Mouse (Mus musculus) inflammation-experienced regulatory T-cells, adult 6 months (primary cell): ENCODE measurements around the gene Kif1b. TPM values are rescaled to one million over a fixed set of nuclear protein-coding genes. Genes with fewer than 3 reads are reported as not detected.
"Not testable (repeated sequence)": the region's sequence is repeated elsewhere in the genome, so short reads cannot be mapped to it uniquely, and the experiment has no call there.

Experiments used
- ATAC-seq: one replicate; pipeline ENCODE4 v1.8.0; 2017
- polyA plus RNA-seq, 3 experiments: library from polyadenylated mRNA; unstranded; fragments of 100-300 nt; shearing (Covaris generic); gene quantifications; one replicate each; pipeline ENCODE4 v1.2.1; 2017

Kif1b gene
- polyA plus RNA-seq, 3 experiments from 2014 or later = 7.9 to 19.7 (median 16.6) TPM

DNA sequence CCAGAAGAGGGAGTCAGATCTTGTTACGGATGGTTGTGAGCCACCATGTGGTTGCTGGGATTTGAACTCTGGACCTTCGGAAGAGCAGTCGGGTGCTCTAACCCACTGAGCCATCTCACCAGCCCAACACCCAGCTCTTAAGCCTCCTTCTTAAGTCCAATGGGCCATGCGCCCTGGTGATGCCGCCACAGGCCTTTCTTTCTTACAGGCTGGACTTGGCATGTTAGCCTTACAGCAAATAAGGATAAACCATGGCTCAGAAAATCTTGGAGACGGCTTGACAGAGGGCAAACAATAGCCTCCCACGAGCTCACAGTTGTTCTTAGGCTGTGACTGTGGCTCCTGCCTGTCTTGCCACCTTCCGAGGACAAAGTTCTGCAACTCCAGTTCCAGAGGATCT is 137.6 kb downstream of the Kif1b start:
- ATAC-seq = not testable (repeated sequence)

DNA sequence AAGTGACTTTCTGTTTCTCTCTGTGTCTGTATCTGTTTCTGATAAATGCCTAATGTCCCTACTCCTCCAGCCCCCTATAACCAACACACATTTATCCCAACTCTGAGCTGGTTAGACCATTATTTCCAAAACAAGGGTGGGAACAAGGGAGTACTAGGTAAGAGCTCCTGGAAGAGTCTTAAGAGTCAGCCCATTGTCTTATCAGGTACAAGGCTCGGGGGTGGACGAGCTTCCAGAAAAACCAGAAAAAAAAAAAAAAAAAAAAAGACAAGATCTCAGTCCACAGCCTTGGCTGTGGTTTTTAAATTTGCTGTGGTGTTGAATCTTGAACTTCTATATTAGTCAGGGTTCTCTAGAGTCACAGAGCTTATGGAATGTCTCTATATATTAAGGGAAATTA is 139.5 kb downstream of the Kif1b start:
- no peak for ATAC-seq

DNA sequence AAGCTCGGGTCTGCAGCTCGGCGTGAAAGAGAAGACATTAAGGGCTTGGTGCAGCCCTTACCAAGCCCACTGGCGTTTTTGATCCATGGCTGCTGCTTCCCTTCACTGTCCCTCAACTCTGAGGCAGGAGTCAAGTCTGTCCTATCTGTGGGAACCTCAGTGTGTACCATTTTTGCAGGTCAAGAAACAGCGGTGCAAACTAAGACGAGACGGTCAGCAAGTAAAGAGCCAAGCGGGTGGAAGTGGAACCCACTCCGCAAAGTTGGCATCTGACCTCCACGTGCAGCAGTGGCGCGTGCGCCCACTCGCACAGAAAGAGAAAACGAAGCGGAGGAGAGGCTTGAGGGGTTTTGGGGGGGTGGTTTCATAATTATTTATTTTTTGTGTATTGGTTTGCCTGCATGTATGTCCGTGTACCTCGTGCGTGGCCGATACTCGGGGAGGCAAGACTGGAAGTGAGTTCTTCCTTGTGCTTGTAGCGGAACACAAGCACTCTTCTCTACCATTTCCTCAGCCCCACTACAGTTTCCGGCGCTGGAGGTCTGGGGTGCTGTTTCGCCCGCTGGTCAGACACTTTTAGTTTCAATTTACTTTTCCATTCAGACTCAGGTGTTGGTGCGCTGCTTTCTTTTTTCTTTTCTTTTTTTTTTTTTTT is 140.4 kb downstream of the Kif1b start:
- peak; percentile 27 for ATAC-seq

DNA sequence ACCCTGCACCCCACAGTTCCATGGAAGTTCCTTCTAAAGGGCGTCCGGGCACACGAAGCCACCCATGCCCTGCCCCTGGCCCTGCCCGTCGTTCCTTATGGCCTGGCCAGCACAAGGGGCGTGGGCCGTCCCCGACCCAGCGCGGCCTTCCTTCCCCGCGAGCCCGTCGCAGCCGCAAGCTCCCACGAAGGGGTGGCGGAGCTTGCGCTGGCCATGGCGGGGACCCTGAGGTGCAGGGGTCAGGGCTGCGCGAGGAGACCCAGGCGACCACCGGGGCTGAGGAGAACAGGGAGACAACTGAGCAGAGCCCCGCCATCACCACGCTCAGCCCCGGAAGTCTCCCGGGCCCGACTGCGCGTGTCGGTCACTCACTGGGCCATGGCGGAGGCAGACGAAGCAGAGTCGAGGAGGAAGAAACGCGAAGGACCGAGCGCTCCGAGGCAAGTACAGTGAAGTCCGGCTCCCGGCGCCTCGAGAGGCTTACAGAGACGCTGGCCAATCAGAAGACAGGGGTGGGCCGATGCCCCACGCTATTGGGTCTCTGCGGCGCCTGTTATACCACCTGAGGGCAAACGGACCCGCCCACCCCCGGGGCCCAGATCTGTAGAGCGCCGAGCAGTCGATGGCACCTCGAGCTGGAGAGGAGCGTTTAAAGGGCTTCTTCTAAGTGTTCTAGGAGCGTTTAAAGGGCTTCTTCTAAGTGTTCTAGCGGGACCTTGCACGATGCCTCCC is 141.1 kb downstream of the Kif1b start, which contains the start of gene Pgd:
Gene Pgd, minus strand, starts transcription at position 557 of the 732 bp plus-strand sequence.
- peak; percentile 97 for ATAC-seq

DNA sequence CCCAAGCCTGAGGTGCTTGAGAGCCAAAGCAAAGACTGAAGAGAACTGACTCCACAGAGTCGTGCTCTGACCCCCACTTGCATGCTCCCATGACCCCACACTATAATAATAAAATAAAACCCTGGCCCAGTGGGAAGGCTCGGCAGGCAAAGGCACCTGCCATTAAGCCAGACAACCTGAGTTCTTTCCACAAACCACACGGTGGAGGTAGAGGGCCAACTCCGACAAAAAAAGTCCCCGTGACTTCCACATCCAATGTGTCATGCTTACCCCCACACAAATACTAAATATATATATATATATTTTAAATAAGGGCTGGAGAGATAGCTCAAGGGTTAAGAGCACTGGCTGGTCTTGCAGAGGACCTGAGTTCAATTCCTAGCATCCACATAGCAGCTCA is 143.3 kb downstream of the Kif1b start:
- ATAC-seq = no peak

DNA sequence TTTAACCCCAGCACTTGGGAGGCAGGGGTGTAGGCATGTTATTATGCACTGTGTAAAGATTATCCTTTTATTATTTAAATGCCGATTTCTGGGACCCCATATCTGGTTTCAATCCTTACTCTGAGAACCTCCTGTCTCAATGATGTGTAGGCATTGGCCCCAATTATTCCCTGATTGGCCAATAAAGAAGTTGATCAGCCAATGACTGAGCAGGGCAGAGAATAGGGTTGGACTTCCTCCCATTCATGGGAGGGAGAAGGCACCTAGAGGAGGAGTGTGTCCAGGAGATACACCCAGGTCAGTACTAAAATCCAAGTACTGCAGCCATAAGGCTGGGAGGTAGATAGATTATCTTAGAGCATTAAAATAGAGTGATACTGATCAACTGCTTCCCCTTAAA is 144.3 kb downstream of the Kif1b start:
- no peak for ATAC-seq

DNA sequence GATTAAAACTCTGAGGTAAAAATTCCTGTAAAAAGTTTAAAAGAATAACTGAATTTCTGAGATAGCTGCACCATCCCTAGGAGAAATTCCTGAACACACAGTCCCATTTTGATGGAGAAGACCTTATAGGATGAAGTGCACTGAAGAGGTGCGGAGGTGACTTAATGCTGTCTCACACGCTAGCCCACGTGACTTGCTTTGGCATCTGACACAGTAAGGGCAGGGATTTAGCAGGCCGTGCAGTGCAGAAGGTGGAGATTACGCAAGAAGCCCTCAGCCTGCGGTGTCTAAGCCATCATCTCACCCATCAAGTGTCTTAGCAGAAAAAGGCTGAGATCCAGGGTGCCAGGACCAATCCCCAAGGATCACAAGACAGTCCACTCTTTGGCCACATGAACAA is 146.3 kb downstream of the Kif1b start:
- no peak for ATAC-seq

DNA sequence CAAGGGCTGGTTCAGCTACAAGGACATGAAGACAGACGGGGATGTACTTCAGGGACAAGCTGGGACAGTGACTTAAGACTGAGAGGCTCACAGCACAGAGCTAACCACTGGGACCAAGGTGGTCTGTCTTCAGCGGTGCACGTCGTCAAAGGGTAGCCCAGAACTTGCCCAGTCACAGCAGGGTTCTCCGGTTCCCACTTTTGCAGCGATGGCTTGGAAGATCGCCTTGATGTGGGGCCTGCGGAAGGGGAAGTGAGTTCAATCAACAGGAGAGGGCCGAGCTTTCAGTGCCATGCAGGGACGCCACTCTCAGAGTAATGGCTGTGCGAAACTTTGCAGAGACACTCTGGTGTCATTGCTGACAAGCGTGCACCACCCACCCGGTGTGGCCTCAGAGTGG is 147.6 kb downstream of the Kif1b start:
- ATAC-seq = no peak

DNA sequence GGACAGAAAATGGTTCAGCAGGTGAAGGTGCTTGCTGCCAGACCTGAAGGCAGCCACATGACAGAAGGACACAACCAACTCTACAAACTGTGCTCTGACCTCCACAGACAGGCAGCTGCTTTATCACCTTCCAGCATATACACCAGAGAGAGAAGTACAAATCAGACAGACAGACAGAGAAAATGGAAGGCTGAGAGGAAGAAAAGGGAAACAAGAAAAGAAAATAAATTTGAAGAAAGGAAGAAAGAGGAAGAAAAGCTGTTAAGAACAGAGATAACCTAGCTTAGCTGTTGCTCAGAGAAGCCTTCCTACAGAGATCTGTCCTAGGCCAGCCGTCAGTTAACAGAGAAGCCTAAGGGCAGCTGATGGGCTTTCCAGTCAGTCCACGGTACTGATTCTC is 148.3 kb downstream of the Kif1b start:
- no peak for ATAC-seq

DNA sequence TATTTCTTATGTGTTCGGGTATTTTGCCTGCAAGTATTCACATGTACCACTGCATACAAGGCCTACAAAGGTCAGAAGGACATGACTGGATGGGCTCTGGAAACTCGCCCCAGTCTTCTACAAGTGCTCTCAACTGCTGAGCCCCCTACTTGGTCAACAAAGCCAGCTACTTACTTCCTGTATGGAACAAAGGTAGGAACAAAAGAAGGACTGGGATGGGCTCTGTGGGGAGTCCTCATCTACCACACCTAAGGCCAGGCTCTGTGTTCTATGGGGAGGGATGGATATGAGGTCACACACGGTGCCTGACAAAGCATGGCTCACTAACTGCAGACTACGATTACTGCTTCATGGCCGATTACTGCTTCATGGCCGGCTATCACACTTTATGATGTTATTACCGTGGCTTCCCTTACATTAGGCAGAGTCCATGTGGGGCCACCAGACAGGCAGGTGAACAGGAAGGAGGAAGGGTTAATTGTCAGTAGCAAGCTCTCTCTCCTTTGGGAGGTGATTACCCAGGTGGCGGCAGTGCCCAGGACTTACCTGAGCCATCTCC is 150.0 kb downstream of the Kif1b start:
- ATAC-seq = no peak

DNA sequence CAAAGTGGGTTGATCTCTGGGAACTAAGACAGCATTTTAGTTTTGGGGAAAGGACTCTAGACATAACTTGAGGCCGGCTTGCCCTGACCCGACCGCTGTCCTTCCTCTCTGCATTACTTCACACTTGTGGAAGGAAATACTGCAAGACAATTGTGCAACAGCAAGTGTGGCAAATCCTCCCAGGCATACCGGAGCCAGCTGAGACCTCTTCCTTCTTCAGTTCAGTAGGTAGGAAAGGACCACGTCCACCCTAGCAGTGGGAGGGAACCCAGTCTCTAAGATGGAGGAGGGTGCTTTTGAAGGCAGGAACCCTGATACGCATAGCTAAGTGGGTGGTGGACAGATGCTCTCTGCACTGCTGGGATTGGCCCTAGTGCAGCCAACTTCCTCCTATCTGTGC is 151.8 kb downstream of the Kif1b start:
- ATAC-seq = no peak

DNA sequence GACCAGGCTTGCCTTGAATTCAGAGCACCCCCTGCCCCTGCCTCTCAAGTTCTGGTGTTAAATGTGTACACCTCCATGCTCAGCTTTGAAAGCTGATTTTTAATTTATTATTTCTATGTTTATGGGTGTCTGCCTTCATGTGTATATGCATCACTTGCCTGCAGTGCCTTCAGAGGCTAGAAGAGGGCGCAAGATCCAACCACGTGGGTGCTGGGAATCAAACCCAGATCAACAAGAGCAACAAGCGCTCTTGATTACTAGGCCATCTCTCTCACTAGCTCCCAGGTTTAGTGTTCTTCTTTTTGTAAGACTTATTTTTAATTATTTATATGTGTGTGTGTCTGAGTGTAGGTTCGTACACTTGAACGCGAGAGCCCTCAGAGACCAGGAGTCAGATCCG is 152.6 kb downstream of the Kif1b start:
- no peak for ATAC-seq

DNA sequence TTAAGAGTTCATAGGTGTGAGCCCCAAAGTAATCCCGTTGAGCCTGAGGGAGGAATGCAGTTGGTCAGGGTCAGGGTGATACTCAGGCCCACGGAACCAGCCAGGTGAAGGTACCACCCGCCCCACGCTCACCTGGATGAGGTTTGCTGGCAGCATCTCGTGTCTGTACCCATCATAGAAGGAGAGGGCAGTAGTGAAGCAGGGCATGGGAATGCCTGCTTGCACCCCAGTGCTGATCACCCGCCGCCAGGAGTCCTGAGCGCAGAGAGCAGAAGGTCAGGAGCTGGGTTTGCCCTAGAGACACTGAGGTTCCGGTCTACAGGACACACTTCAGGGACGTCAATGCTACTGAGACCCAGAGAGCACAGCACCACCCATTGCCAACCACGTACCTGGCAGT is 156.8 kb downstream of the Kif1b start:
- no peak for ATAC-seq

DNA sequence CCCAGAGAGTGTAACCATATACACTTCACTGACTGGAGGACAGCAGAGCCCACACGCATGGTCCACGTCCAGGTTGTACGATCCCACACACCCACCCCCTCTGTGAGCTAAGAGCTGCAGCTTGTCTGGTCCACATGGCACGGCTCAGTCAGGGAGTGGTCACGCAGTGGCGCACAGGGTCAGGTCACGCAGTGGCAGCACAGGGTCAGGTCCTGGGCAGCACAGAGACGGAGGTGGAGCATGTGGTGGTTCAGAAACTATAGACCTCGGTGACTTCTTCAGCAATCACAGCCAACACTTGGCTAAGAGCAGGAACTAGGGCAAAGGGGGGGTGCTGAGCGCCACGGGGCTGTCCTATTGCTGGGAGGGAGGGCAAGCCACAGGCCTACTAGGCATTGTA is 157.2 kb downstream of the Kif1b start:
- ATAC-seq = no peak

DNA sequence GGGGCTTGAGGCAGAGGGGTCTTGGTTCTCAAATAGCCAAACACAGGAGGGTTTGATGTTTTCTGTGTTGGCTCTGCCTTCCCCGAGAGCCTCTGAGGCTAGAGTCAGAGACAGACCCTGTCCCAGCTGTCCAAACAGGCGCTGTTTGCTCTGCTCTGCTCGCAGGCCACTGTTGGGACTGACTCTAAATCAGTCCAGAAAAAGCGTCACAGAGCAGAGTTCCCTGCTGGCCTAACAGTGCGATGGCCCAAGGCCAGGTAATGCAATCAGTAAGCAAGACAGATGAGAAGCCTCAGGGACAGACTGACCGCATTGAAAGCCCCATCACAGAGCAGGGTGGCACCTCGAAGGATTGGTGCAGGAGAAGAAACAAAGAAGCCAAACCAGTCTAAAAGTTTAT is 157.9 kb downstream of the Kif1b start:
- no peak for ATAC-seq

DNA sequence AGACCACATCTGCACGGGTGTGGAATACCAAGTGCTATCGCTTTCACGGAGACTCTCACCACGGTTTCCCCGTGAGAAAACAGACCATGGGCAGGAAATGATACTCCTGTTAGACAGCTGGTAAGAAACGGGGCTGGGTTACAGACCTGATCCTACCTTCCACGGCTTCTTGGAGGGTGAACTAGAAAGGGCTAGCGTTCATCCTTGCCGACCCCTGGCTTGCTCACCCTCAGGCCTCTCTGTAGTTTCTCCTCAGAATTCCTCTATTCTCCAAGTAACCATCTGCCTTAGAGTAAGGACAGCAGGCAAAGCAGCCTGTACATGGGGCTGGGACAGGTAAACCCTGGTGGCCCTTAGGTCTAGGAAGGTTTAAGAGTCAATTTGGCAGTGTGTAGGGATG is 158.3 kb downstream of the Kif1b start:
- no peak for ATAC-seq

DNA sequence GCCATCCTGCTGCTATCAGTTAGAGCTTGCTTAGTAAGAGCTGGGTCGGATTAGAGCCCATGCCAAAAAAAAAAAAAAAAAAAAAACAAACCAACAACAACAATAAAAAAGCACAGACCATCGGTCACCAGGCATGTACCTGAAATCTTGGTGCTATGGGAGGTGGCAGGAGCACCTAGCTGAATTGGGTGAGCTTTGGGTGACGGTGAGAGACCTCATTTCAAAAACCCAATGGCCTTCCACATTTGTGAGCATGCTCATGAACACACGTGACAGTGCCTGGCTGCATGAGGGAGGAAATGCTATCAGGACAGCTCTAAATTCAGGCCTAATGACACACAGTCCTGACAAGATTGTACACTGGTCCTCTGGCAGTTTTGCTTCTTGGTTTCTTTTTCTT is 159.4 kb downstream of the Kif1b start:
- ATAC-seq = no peak

DNA sequence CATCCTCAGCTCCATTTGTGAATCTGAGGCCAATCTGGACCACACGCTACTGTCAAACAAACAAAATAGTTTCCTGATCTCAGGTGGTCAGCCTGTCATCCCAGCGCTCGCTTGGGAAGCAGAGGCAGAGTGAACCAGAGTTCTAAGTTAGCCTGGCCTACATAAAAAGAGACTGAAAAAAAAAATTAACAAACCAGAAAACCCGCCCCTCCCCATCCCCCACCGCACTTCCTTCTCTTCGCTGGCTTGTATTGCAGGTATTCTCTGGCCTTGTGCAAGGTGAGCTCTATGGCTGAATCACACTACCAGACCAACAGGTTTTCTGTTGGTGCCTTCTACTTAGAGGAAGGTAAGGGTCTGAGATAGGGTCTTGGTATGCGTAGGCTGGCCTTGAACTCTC is 160.0 kb downstream of the Kif1b start:
- ATAC-seq = no peak

DNA sequence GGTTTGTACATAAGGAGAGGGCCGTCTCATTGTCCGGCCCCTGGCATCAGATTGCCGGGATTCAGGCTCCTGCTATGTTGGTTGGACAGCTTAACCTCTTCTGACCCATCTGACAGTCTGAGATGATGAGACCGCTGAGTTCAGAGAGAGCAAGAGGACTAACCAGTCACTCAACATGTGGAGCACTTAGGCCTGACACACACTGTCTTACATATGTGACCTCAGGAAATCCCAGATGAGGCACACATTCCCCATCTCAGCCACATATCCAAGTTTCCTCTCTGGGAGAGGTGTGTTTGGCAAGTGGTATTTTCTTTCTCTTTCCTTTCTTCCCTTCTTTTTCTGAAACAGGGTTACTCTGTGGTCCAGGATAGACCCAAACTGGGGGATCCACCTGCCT is 162.3 kb downstream of the Kif1b start:
- no peak for ATAC-seq

DNA sequence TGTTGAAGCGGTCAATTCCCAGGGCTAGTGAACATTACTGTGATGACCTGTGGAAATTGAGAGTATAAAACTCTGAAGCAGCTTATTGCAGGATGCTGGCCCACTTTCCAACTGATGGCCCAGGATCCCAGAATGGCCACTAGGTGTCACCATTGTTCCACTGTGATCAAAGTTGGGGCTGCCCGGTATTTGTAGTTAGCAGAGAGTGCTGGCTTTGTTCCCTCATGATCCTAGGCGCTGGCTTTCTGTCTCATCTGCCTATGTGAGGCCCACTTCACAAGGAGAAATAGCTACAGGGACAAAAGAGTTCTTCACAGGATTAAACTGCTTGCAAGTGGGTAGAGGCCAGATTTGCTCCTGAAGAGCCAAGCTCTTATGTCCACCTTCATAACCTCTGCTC is 163.0 kb downstream of the Kif1b start:
- peak; percentile 92 for ATAC-seq

DNA sequence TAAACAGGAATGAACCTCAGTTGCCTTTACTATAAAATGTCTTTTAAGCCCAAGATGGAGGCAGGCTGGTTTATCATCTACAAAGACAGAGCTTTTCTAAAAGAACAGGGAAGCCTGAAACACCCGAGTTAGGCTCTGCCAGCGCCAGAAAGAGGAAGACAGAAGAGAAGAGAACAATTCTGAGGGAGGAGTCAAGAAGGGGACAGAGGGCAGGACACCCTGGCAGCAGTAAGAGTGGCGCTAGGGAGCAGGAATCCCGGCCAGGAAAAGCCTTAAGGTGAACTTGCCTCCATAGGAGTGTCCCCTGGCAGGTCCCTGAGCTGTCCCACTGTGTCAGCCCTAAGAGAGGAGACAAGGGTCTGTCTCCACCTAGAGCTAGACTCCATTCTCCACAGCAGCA is 163.9 kb downstream of the Kif1b start:
- ATAC-seq = no peak

DNA sequence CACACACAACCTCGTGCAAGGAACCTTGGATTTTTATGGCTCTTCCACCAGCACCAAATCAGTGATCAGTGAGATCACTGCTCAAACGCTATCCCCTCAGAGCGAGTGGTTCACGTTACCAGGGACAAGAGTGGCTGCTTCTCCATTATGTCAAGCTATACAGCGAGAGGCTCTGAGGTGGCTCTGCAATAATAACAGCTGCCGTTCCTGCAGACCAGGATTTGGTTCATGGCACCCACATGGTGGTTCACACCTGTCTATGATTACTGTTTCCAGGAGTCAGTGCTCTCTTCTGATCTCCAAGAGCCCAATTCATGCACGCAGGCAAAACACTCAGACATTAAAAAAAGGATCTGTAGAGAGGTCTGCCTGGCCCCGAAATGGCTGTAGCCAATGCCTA is 169.0 kb downstream of the Kif1b start:
- ATAC-seq = no peak

DNA sequence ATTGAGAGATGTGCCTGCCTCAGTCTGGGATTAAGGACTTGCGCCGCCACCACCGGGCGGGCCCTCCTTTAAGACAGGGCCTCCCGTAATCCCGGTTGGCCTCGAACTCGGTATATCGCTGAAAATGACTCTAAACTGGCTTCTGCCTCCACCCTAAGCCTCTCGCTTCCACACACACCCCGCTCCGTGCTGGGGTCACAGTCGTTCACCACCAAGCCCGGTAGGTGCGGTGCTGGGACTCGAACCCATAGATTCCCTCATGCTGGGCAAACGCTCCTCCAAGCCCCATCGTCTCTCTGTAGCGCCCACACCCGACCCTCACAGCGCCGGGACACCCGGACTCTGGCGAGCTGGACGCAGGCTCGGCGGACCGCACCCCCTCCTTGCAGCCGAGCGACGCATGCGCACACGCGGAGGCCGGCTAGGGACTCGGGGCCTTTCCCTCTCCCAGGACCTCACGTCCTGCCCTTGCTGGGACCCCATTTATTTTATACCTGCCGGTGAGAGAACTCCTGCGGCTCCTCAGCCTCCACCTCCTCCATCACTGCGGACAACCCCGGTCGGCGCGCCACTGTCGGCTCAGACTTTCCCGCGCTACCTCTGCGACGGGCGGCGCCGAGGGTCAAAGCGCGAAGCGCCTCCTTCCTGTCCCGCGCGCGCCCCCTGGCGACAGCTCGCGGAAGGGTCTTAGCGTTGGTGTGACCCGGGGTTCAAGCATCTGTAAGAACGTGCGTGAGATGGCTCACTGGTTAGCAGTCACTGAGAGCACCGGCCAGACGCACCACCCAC is 170.3 kb downstream of the Kif1b start, which contains the start of gene Cenps:
Gene Cenps, minus strand, starts transcription at position 648 of the 789 bp plus-strand sequence.
- ATAC-seq = peak; percentile 79
